Mouse (Mus musculus) left cerebral cortex, adult 6 months (tissue): ENCODE data around the gene Zfp759. TPM values are rescaled to one million over a fixed set of nuclear protein-coding genes. Genes with fewer than 3 reads are reported as not detected.

ENCODE experiments used
- long read RNA-seq, 2 experiments: library from polyadenylated mRNA; unstranded; transcript quantifications; one replicate each; pipeline ENCODE4 v2.0.0; 2019 to 2020
- polyA plus RNA-seq: library from polyadenylated mRNA; unstranded; fragments of <200 nt; fragmentation: Nextera tagmentation; gene quantifications from 2 replicates; pipeline ENCODE4 v1.2.3, GENCODE M21; 2021

Zfp759 gene
- polyA plus RNA-seq, result 2.0 and 2.2 TPM in 2 replicates
- long read RNA-seq, experiment 1, transcript Zfp759-201 (4 exons, 3,482 nt), result major isoform, 27 of 30 reads
- long read RNA-seq, experiment 1, partial matches to known transcripts, result 0 of 30 reads
- long read RNA-seq, experiment 1, other reads (novel, unspliced or antisense), result 3 of 30 reads
- long read RNA-seq, experiment 2, partial matches to known transcripts, result 0 of 4 reads
- long read RNA-seq, experiment 2, other reads (novel, unspliced or antisense), result 2 of 4 reads

GRCm38 (mm10) chr13:67121360-67121759 lies at the start of gene Zfp759:
TSS of gene Zfp759 (plus strand) at chr13:67121660.

DNA sequence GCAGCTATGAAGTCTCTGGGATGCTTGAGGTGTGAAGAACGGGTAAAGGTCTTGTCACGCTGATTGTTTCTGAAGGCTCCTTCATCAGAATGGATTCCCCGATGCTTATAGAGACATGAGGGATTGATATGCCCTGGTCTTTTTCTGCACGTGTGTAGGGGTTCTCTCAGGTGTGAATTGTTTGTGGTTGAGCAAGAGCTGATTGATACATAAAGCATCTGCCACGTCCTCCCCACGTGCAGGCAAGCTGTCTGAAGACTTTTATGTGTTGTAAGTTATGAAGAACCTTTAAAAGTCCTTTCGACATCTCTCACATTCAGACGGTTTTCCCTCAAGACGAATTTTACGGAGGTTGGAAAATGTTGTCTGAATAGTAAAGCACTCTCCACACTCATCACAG lies 23.6 kb upstream of the Zfp759 start, which contains the start of gene Zfp708:
Zfp708 (minus strand) TSS at position 101 of the 400 bp plus-strand sequence.

DNA sequence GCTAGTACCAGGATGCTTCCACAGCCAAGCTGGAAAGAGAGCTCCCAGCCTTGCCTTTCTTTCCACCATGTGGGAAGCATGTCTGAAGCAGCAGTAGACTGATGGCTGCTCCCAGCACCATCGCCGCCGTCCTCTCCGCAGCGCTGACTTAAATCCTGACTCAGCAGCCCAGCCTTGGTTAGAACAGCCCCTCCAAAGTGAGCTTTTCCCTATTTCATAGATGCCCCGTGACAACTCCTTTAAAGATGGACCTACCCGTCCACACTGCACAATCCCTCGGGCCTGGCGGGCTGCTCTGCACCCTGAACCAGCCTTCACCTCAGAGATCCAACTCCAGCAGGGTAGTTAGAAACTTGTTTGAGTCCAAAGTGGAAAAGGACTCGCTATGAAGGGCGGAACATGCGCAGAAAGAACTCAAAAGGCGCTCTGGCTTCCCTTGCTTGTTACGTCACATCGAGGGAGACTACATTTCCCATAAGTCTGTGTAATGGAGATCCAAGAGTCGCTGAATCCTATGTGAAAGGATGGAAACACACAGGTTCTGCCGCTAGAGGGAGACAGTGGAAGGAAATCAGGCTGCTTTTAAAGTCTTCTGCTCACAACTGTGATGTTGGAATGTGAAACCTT lies 13.2 kb upstream of the Zfp759 start, which contains the start of gene Gm28557:
Gm28557 (minus strand) TSS at position 411 of the 627 bp plus-strand sequence.

GRCm38 (mm10) chr13:67116163-67116562 lies 5.3 kb upstream of the Zfp759 start, which contains the start of gene Rslcan18:
TSS of gene Rslcan18 (minus strand) at chr13:67116263.

DNA sequence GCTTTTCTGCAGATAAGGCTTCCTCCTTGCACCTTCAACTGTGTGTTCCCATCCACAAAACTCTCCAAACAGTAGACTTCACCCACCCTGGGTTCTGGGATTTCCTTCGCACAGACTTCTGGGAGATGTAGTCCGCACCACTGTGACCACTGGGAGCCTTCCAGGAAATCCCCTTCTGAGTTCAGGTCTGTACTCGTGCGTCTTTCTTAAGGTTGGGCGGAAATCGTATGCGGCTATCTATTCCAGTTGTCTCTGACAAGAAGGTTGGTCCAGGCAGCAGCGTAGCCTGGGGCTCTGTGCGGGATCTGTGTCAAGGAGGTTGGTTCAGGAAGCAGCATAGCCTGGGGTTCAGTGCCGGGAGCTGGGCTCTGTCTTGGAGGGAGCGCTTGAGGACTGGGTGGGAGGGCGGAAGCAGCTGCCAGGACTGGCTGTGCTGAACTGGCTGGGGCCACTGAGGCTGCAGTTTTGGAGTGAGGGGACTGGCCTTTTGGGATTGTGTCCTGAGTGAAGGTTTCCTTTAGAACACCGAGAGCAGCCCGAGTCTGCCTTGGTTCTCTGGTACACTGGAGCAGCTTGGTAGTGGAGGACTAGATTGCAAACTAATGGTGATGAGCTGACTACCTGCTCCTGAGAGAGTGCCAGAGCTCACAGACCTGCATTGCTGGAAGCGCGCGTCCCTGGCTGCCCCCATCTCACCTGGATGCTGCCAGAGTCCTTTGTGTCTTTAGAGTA lies 51.7 kb downstream of the Zfp759 start, which contains the start of gene Rsl1:
Rsl1 (plus strand) TSS at position 192 of the 732 bp plus-strand sequence.

Other genes with a start within 250 kb of the Zfp759 start
- 1.8 and 1.9 TPM in 2 replicates for gene Gm10767, start 216.7 kb upstream of the Zfp759 start, polyA plus RNA-seq
- 2.7 and 4.0 TPM in 2 replicates for gene Zfp712, start 60.5 kb upstream of the Zfp759 start, polyA plus RNA-seq
- gene Zfp708, start 23.7 kb upstream of the Zfp759 start, polyA plus RNA-seq, result 1.3 and 2.5 TPM in 2 replicates
- 1.8 TPM in 2 replicates for gene Gm28557, start 13.1 kb upstream of the Zfp759 start, polyA plus RNA-seq
- 0.06 TPM in 1 of 2 replicates, not detected in the other for gene Rslcan18, start 5.4 kb upstream of the Zfp759 start, polyA plus RNA-seq
- gene Rsl1, start 51.5 kb downstream of the Zfp759 start, polyA plus RNA-seq, result 2.1 and 2.6 TPM in 2 replicates
- 0.83 and 1.4 TPM in 2 replicates for gene Zfp455, start 72.8 kb downstream of the Zfp759 start, polyA plus RNA-seq
- gene Zfp458, start 156.8 kb downstream of the Zfp759 start, polyA plus RNA-seq, result 1.7 and 3.0 TPM in 2 replicates
- 0.25 and 0.26 TPM in 2 replicates for gene Zfp457, start 184.8 kb downstream of the Zfp759 start, polyA plus RNA-seq
- 0.69 and 0.79 TPM in 2 replicates for gene Zfp595, start 210.9 kb downstream of the Zfp759 start, polyA plus RNA-seq
- 0.98 TPM in 1 of 2 replicates, not detected in the other for gene Gm28044, start 238.9 kb downstream of the Zfp759 start, polyA plus RNA-seq
- 0.21 and 0.32 TPM in 2 replicates for gene Zfp953, start 238.9 kb downstream of the Zfp759 start, polyA plus RNA-seq